Mouse (Mus musculus): ENCODE data around the gene Tnfsf10.

The Tnfsf10 gene

GRCm38 (mm10) chr3:27371725-27372650 lies 55.2 kb downstream of the Tnfsf10 start:
- DNase-seq, result no peak

GRCm38 (mm10) chr3:27374396-27374795 lies 57.6 kb downstream of the Tnfsf10 start:
- DNase-seq, result no peak

DNA sequence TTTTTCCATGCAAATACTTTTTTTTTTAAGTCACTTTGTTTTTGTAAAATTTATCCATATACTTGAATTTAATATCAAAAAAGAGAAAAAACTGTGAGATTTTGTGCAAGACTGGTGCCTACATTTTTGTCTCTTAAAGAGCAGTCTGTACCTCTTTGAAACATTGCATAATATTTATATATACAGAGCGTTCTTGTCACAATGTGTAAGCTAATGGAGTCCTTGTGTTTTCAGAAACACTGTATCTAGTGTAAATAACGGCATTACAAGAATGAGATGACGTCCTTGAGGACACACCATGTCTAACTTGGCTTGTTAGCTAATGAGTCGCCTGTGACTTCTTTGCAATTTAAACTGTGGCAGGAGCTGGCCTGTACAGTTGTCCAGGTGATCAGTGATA lies 61.1 kb downstream of the Tnfsf10 start:
- DNase-seq, result no peak

GRCm38 (mm10) chr3:27384836-27385235 lies 68.0 kb downstream of the Tnfsf10 start:
- DNase-seq, result no peak

- DNase-seq, result no peak
Observed at GRCm38 (mm10) chr3:27389923-27390322, 73.1 kb downstream of the Tnfsf10 start.

Measured in right cerebral cortex, postnatal 14 days (tissue).